Mouse (Mus musculus) embryonic facial prominence, embryonic 10.5 days (tissue): ENCODE measurements around the gene Zg16. TPM values are rescaled to one million over a fixed set of nuclear protein-coding genes. Genes with fewer than 3 reads are reported as not detected.

ENCODE experiments used
- microRNA-seq: library from miRNA; unstranded; fragments of <30 nt; microRNA quantifications from one replicate; pipeline ENCODE4, GENCODE M21; 2017
- polyA plus RNA-seq: library from polyadenylated mRNA; unstranded; fragments of >200 nt; fragmentation: Nextera tagmentation; extraction: Ambion mirVana; gene quantifications from 2 replicates; pipeline ENCODE4 v1.2.1, GENCODE M21; 2016

The Zg16 gene
- polyA plus RNA-seq, 1 experiment from 2014 or later = not detected

Small RNA genes within 50 kb of the gene (microRNA-seq; reads per million reads assigned to microRNA genes)
- gene Gm44343 = not detected

Other genes with a start within 250 kb of the Zg16 start
- gene Doc2a, start 239.9 kb downstream of the Zg16 start, polyA plus RNA-seq = 3.1 and 5.5 TPM in 2 replicates
- 49.3 and 57.0 TPM in 2 replicates for gene Hirip3, start 225.4 kb downstream of the Zg16 start, polyA plus RNA-seq
- 114 and 118 TPM in 2 replicates for gene Ino80e, start 225.0 kb downstream of the Zg16 start, polyA plus RNA-seq
- 55.3 and 56.9 TPM in 2 replicates for gene Taok2, start 202.6 kb downstream of the Zg16 start, polyA plus RNA-seq
- 16.7 and 21.3 TPM in 2 replicates for gene Tmem219, start 164.4 kb downstream of the Zg16 start, polyA plus RNA-seq
- 20.2 and 21.3 TPM in 2 replicates for gene Kctd13, start 158.4 kb downstream of the Zg16 start, polyA plus RNA-seq
- gene Asphd1, start 137.7 kb downstream of the Zg16 start, polyA plus RNA-seq = 0.14 and 0.15 TPM in 2 replicates
- gene Sez6l2, start 136.8 kb downstream of the Zg16 start, polyA plus RNA-seq = 0.77 and 1.2 TPM in 2 replicates
- gene Cdipt, start 111.4 kb downstream of the Zg16 start, polyA plus RNA-seq = 79.9 and 85.2 TPM in 2 replicates
- 0.50 and 0.77 TPM in 2 replicates for gene Cdiptos, start 111.2 kb downstream of the Zg16 start, polyA plus RNA-seq
- gene Mvp, start 72.7 kb downstream of the Zg16 start, polyA plus RNA-seq = 4.1 TPM in 2 replicates
- gene Pagr1b, start 70.8 kb downstream of the Zg16 start, polyA plus RNA-seq = 0.78 TPM in 1 of 2 replicates, not detected in the other
- 41.1 and 107 TPM in 2 replicates for gene Pagr1a, start 70.0 kb downstream of the Zg16 start, polyA plus RNA-seq
- gene Gm42742, start 66.2 kb downstream of the Zg16 start, polyA plus RNA-seq = 37.7 and 92.9 TPM in 2 replicates
- 2.7 and 3.4 TPM in 2 replicates for gene Prrt2, start 66.1 kb downstream of the Zg16 start, polyA plus RNA-seq
- 63.6 and 68.8 TPM in 2 replicates for gene Maz, start 60.3 kb downstream of the Zg16 start, polyA plus RNA-seq
- gene Kif22, start 44.9 kb downstream of the Zg16 start, polyA plus RNA-seq = 200 and 207 TPM in 2 replicates
- gene AI467606, start 4.0 kb upstream of the Zg16 start, polyA plus RNA-seq = 0.54 and 1.4 TPM in 2 replicates
- gene Qprt, start 34.9 kb upstream of the Zg16 start, polyA plus RNA-seq = 3.7 and 4.1 TPM in 2 replicates
- 0.04 and 0.09 TPM in 2 replicates for gene Spn, start 50.5 kb upstream of the Zg16 start, polyA plus RNA-seq
- gene Cd2bp2, start 108.7 kb upstream of the Zg16 start, polyA plus RNA-seq = 89.9 and 93.4 TPM in 2 replicates
- 31.3 and 34.4 TPM in 2 replicates for gene Tbc1d10b, start 121.1 kb upstream of the Zg16 start, polyA plus RNA-seq
- 9.3 and 10.7 TPM in 2 replicates for gene Mylpf, start 121.6 kb upstream of the Zg16 start, polyA plus RNA-seq
- gene Zfp553, start 145.7 kb upstream of the Zg16 start, polyA plus RNA-seq = 73.5 and 75.8 TPM in 2 replicates
- gene Sept1, start 145.8 kb upstream of the Zg16 start, polyA plus RNA-seq = 27.3 and 30.0 TPM in 2 replicates
- 65.1 and 69.1 TPM in 2 replicates for gene Zfp771, start 156.9 kb upstream of the Zg16 start, polyA plus RNA-seq
- 363 and 380 TPM in 2 replicates for gene Dctpp1, start 173.4 kb upstream of the Zg16 start, polyA plus RNA-seq
- 82.5 and 86.4 TPM in 2 replicates for gene Sephs2, start 186.7 kb upstream of the Zg16 start, polyA plus RNA-seq
- 0.73 and 0.82 TPM in 2 replicates for gene Itgal, start 208.9 kb upstream of the Zg16 start, polyA plus RNA-seq